ENCODE assay signal across 19 mouse cellular contexts in the genomic region with DNA sequence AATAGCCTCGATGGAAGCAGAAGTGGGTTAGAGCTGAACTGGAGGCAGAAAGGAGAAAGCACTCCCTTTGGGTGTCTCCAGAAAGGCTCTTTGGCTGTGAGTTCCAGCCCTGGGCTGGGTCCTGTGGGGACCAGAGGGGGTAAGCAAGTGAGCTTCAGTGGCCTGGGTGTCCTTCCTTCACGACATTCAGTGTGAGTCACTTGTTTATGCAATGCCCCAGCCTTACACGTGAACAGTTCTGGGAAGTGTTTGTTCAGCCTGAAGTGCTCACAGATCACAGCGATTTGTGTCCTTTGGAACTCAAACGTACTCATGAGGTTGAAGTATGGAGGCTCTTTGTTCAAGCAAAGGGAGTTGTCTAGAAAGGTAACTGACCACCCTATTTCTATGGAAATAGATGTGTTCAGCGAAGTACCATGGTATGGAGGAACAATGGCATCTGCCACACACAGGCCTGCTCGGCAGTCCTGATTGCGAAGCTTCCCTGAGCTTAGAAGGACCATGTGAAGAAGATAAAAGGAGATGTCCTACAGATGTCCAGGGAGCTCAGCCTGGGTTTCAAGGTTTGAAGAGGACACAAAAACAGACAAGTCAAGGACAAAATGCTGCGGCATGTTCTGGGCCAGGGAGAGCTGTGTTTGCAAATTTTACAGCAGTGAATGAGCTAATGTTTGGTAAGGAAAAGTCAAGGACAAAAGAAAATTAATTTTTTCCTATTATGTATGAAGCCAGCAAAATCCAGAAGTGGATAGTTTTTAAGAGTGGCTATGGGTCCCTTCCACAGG. TPM values are rescaled to one million over a fixed set of nuclear protein-coding genes. Genes with fewer than 3 reads are reported as not detected.
"Had no signal": no experiment of that assay in that cellular context is flagged by ENCODE, and none has a peak within 500 bp of the region (broad histone marks: within the 10 kb centered on the region; RNA-seq: fewer than 3 reads in every experiment).

No protein-coding gene starts in this region.

- H3K27me3 ChIP-seq: liver, embryonic 13.5 days; neural tube, embryonic 13.5 days had no signal

- H3K4me3 ChIP-seq: left cerebral cortex, adult 2 months; limb, embryonic 10.5 days; liver, embryonic 13.5 days; megakaryocyte, embryonic 14.5 days; neural tube, embryonic 13.5 days had no signal

- H3K27ac ChIP-seq: left cerebral cortex, adult 2 months; limb, embryonic 10.5 days; liver, embryonic 13.5 days; macrophage; neural tube, embryonic 13.5 days had no signal

- DNase-seq: kidney, adult 8-10 months; kidney, postnatal 25 days; liver, embryonic 13.5 days; liver, postnatal 0 days; retina, postnatal 1 day; right cerebral cortex, postnatal 4 days; spleen, adult 18-20 months; thymus, adult 18-20 months; thymus, postnatal 14 days had no signal

- H3K36me3 ChIP-seq: limb, embryonic 10.5 days; liver, embryonic 13.5 days; neural tube, embryonic 13.5 days had no signal

- H3K9ac ChIP-seq: liver, embryonic 13.5 days; liver, postnatal 0 days; neural tube, embryonic 13.5 days had no signal

- ATAC-seq: liver, postnatal 0 days; midbrain, embryonic 16.5 days had no signal

- H3K4me1 ChIP-seq: limb, embryonic 10.5 days; liver, embryonic 13.5 days; neural tube, embryonic 13.5 days had no signal

- H3K4me2 ChIP-seq: liver, embryonic 13.5 days; midbrain, embryonic 11.5 days; neural tube, embryonic 13.5 days had no signal

- H3K9me3 ChIP-seq: limb, embryonic 10.5 days; liver, embryonic 13.5 days; neural tube, embryonic 13.5 days had no signal

RNA-seq across cellular contexts. Expression of gene Marco, which starts 53.1 kb away (rescaled TPM):
- total RNA-seq: layer of hippocampus, postnatal 25 days; left cerebral cortex, adult 2 months; left cerebral cortex, postnatal 14 days had no signal
- polyA plus RNA-seq: limb, embryonic 10.5 days; midbrain, embryonic 11.5 days; stomach, embryonic 14.5 days had no signal
